Mouse (Mus musculus): ENCODE results near the gene Abhd16a. TPM values are rescaled to one million over a fixed set of nuclear protein-coding genes. Genes with fewer than 3 reads are reported as not detected.

Gene Abhd16a
- 10 to 100 TPM; 59.7 to 60.5 TPM for polyA plus RNA-seq (2017; shearing (Covaris generic))

GRCm38 (mm10) chr17:35088825-35089644, at the start of gene Abhd16a:
Abhd16a (plus strand) TSS chr17:35089263.

GRCm38 (mm10) chr17:35046681-35047455, 42.2 kb upstream of the Abhd16a start, which contains the start of gene Msh5:
Msh5 (minus strand) TSS chr17:35046745.

DNA sequence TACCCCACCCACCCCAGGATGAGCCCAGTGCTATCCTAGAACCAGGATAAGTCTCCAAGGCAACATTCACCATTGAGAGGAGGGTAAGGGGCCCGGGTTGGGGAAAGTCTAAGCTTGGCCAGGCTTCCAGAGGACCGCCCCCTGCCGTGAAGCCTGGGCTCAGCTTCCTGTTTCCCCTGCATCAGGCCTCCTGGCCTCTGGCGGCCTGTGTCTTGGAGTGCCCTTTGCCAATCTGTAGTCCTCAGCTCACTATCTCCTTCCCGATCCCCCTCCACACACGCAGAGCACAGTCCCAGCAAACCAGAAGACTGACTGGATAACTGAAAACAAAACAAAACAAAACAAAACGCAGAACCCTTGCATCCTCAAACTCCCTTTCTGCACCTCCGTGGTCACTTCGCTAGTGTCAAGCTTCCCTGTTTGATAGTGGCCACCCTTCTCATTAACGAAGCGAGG, 39.5 kb upstream of the Abhd16a start, which contains the start of gene Clic1:
Gene Clic1, plus strand, starts transcription at position 406 of the 456 bp plus-strand sequence.

GRCm38 (mm10) chr17:35058911-35059892, 29.9 kb upstream of the Abhd16a start, which contains the start of gene Ddah2:
Ddah2 (plus strand) TSS chr17:35059035.

DNA sequence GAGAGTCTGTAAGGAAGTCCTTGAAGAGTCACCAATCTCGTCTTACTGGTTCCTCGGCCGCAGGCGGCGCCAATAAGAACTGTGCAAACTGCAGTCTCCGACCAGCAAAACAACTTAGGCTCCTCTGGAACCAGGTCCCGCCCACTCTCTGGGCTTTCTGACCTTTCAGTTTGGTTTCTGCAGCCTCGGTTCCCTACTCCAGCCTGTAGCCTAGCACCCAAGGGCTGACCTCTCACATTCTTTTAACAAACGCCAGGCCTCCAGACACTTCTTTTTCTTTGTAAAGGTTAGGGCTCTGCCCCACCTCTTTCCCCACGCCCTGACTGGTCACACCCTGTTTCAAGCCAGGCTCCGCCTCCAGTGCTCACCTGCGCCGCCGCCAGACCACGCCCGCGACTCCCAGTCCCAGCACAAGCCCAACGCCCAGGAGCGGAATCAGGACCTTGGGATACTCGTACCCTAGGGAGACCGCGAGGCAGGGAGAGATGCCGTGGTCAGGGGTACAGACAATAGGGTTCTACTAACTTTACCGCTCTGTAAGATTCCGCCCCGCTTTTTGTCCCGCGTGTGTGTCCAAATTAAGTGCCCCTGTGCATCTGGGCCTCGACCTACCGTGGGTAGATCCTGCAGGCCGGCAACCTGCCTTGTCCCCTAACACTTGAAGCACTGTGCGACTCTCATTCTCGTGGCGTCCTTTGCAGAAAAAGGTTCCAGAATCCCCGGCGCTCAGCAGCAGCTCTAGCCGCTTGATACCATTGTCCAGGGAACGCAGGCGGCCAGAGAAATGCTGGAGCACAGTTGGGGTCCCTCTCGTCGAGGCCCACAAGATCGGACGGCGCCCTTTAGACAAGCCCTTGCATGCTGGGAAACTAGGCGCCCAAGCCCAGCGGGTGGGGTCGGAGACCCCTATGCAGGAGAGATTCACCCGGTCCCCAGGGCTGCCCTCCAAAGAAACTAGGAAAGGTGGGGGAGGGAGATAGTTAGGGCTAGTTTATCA, 23.8 kb upstream of the Abhd16a start, which contains the start of gene Ly6g6c:
Gene Ly6g6c, plus strand, starts transcription at position 438 of the 997 bp plus-strand sequence.

DNA sequence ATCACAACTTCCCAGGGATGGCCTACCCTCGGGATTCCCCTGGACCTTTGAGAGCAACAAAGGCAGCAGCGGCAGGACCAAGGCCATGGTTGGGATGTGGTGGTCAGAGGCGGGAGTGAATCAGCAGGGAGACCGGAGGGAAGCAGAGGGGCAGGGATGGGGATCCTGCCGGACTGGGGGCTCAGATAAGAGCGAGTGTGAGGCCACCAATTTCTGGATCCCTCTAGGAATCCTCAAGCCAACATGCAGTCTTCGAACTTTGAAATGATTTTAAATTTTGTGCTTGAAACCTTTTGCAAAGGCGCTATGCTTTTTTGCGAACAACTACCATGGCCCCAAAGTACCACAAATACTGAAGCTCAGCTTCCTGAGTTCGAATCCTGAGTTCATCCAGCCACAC, 23.0 kb upstream of the Abhd16a start, which contains the start of gene Mpig6b:
Gene Mpig6b, minus strand, starts transcription at position 101 of the 400 bp plus-strand sequence.

DNA sequence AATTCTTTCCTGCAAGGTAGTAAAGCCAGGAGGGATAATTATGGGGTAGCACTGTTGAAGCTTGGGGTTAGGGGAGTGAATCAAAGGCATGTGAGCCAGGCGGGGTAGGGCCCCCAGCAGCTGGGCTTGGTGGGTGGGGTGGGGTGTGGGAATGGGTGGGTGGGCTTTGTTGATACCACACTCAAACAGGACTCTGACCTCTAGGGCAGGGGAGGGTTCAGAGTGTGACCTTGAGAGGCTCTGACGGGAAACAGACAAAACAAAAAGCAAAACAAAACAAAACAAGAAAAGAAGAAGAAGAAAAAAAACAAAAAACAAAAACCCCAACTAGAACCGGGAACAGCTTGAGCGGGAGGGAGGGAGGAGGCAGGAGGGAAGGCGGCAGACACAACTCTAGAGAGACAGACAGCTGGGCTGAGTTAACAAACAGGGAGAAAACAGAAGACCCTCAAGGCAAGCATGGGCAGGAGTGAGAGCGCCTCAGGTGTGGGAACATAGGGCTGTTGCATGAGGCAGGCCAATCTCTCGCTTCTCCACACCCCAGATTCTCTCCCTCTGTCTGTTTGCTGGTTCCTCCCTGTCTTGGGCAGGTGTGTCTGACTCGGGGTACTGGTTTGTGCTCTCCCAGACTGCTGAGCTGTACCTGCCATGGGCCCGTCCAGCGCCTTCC, 12.4 kb upstream of the Abhd16a start, which contains the start of gene Ly6g6e:
Gene Ly6g6e, plus strand, starts transcription at position 396 of the 670 bp plus-strand sequence.

DNA sequence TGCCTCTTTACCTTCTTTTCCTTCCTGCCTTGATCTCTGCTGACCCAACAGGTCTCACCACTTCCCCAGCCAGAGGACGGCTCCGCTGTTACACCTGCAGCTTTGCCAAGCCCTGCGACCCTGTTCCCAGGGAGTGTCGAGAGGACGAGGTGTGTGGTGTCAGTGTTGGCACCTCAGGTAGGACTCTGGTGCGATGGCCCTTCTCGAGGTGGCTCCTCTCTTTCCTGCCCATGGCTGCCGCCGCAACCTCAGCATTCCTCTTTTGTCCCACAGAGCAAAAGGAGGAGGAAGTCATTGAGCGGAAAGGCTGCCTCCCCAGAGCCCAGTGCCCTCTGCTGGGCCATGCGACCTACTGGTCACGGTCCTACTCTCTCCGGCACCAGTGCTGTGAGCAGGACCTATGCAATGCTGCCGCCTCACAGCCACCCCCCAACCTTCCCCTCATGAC, 11.3 kb upstream of the Abhd16a start, which contains the start of gene Ly6g6d:
Gene Ly6g6d, minus strand, starts transcription at position 280 of the 448 bp plus-strand sequence.

GRCm38 (mm10) chr17:35085208-35085865, 3.7 kb upstream of the Abhd16a start, which contains the start of gene Ly6g6f:
Ly6g6f (minus strand) TSS chr17:35085610.

DNA sequence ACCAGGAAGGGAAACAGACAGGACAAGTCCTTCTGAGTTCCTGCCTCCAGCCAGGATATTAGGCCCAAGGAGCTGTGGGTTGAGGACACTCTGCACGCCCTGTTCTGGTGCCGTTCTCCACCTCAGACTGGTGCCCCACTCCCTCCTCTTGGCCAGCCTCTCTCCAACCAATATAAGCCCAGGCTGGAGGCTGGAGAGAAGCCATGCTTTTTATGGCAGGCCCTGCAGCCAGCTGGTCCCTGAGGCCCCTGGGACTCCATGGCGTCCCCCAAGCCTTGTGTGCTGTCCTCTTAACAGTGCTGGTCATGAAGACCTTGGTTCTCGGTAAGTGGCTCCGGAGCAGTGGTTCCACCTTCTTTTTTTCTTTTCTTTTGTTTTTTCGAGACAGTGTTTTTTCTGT, 19.0 kb downstream of the Abhd16a start, which contains the start of gene Ly6g5c:
Gene Ly6g5c, plus strand, starts transcription at position 183 of the 400 bp plus-strand sequence.

GRCm38 (mm10) chr17:35115046-35116019, 26.3 kb downstream of the Abhd16a start, which contains the start of gene Ly6g5b:
Ly6g5b (minus strand) TSS chr17:35115428.

DNA sequence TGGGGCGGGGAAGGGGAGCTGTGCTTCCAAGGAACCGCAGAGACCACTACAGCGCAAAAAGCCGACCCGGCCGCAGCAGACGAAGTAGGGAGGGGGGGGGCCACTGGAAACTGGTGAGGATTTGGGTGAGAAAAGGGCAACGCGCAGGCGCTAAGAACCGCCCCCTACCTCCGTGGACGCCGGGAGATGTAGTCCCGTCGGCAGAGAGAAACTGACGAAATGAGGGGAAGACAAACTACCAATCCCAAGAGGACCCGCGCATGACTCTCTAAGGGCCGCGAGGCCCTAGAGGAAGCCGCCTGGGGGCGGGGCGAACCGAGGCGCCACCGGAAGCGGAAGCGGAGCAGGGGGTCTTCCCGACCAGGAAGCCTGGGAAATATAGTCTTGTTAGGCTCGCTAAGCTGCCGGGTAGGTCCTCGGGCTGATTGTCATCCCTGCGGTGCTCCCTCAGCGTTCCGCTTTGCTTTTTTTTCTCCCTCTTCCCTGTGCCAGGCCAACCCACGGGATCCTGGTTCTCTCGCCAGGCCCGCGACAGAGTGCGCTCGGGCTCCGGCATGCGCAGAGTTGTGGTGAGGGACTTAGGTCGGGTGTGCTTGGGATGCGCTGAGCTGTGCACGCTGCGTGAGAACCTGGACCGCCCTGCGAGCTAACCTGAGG, 32.2 kb downstream of the Abhd16a start, which contains the start of gene Gpank1:
Gene Gpank1, plus strand, starts transcription at position 313 of the 657 bp plus-strand sequence.

DNA sequence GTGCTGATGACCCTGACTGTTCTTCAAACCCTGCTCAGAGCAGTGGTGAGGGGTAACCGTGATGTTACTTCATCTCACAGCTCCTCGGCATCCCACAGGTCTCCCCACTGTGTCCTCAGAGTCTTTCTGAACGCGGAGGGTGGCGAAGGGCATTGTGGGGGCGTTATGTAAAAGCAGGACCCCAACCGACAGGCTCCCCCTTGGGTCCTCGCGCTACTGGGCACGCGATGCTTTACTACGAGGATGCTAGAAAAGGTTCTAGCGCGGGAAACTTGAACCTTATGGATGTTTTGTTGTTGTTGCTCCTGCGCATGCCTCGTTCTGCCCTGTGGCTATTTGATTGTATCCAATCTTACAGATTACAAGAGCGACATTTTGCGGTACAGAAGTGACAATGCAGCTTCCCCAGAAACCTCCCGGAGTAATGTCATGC, 32.8 kb downstream of the Abhd16a start, which contains the start of gene Csnk2b:
Gene Csnk2b, minus strand, starts transcription at position 183 of the 433 bp plus-strand sequence.

GRCm38 (mm10) chr17:35126206-35126611, 37.1 kb downstream of the Abhd16a start, which contains the start of gene D17H6S53E:
D17H6S53E (plus strand) TSS chr17:35126373.

GRCm38 (mm10) chr17:35131500-35132173, 42.6 kb downstream of the Abhd16a start, which contains the start of gene Apom:
Apom (minus strand) TSS chr17:35132050.

